Comparison of ENCODE assay signal across 17 mouse cellular contexts in the genomic region with DNA sequence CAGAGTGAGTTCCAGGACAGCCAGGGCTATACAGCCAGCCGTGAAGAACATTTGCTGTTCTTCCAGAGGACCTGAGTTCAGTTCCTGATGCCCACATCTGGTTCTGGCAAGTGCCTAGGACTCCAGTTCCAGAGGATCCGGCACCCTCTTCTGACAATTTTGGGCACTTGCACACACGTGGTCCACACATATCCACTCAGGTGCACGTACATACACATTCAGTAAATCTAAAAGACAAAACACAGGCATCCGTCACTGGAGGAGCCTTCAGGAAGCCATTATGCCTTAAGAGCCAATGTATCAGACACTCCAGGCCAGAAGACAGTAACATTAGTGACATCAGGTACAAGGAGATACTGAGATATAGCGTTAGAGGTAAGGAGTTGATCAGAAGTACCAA.
"Had no signal": no experiment of that assay in that cellular context is flagged by ENCODE, and none has a peak within 500 bp of the region (broad histone marks: within the 10 kb centered on the region; RNA-seq: fewer than 3 reads in every experiment).

No protein-coding gene starts in this region.

- H3K4me3 ChIP-seq: midbrain, embryonic 10.5 days; midbrain, embryonic 12.5 days; myocyte; neural tube, embryonic 13.5 days; neural tube, embryonic 15.5 days had no signal

- H3K27me3 ChIP-seq: midbrain, embryonic 12.5 days; neural tube, embryonic 13.5 days; neural tube, embryonic 15.5 days had no signal

- H3K36me3 ChIP-seq: midbrain, embryonic 12.5 days; neural tube, embryonic 13.5 days; neural tube, embryonic 15.5 days had no signal

- DNase-seq: lung, embryonic 14.5 days; lung, postnatal 10 days; lung, postnatal 4 days; midbrain, embryonic 14.5 days; retina, postnatal 1 day; right cerebral cortex, adult 18-20 months; right cerebral cortex, postnatal 25 days; right cerebral cortex, postnatal 4 days; spleen, adult 18-20 months; thymus, adult 18-20 months; thymus, postnatal 14 days; thymus, postnatal 36 days had no signal

- H3K9me3 ChIP-seq: midbrain, embryonic 10.5 days; midbrain, embryonic 12.5 days; neural tube, embryonic 13.5 days; neural tube, embryonic 15.5 days had no signal
